Mouse (Mus musculus) testis, adult 2 months (tissue): ENCODE results near the gene Ddx39. TPM values are rescaled to one million over a fixed set of nuclear protein-coding genes. Genes with fewer than 3 reads are reported as not detected.

Experiments used
- H3K27ac ChIP-seq: fragments of 200-500 bp; 2 replicates; pipeline ENCODE4 v1.5.1; 2012; ENCODE audit warnings: low read depth, low read length; ENCODE audit not compliant: control insufficient read depth, insufficient read depth
- H3K27me3 ChIP-seq: fragments of 200-500 bp; 2 replicates; pipeline ENCODE4 v1.6.1; 2012; ENCODE audit warnings: mild to moderate bottlenecking, low read length, moderate library complexity; ENCODE audit not compliant: control insufficient read depth, insufficient read depth
- H3K36me3 ChIP-seq: fragments of 200-500 bp; 2 replicates; pipeline ENCODE4 v1.6.1; 2012; ENCODE audit warnings: mild to moderate bottlenecking, low read length; ENCODE audit not compliant: control insufficient read depth, insufficient read depth
- H3K4me1 ChIP-seq: fragments of 200-500 bp; 2 replicates; pipeline ENCODE4 v1.6.1; 2012; ENCODE audit warnings: low read length; ENCODE audit not compliant: control insufficient read depth, insufficient read depth
- H3K4me3 ChIP-seq: fragments of 200-500 bp; 2 replicates; pipeline ENCODE4 v1.5.1; 2012; ENCODE audit warnings: low read depth, mild to moderate bottlenecking, low read length, moderate library complexity, mixed read lengths; ENCODE audit not compliant: control insufficient read depth
- CTCF ChIP-seq: fragments of 200-500 bp; IDR thresholded peaks from 2 replicates; pipeline ENCODE4 v1.5.1; 2012; ENCODE audit warnings: low read depth, mild to moderate bottlenecking, inconsistent platforms, low read length, moderate library complexity; ENCODE audit not compliant: control insufficient read depth, insufficient read depth, insufficient replicate concordance
- POLR2A ChIP-seq: fragments of 200-500 bp; IDR thresholded peaks from 2 replicates; pipeline ENCODE4 v1.6.1; 2012; ENCODE audit warnings: low read depth, mild to moderate bottlenecking, inconsistent platforms, low read length, moderate library complexity; ENCODE audit not compliant: control insufficient read depth
- polyA plus RNA-seq: library from polyadenylated mRNA; depleted of rRNA; stranded (reverse); fragments of >200 nt; gene quantifications from 2 replicates; pipeline ENCODE4 v1.2.3, GENCODE M21; 2012

Gene Ddx39
- polyA plus RNA-seq, 1 experiment = 105 TPM

DNA sequence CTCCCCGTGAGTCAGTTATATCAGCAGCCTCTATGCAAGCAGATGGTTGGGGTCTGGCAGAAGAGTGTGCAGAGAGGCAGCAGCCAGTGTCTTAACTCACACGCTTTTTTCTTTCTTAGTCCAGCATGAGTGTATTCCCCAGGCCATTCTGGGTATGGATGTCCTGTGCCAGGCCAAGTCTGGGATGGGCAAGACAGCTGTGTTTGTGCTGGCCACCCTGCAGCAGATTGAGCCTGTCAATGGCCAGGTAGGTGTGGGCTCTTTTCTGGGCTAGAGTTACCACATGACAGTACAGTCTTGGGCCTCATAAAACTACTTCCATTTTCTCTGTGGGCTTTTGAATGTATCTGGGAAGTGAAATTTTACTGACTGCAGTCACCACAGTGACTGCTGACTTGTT is 4.7 kb downstream of the Ddx39 start:
- TF ChIP-seq CTCF = no peak
- TF ChIP-seq POLR2A = no peak
- Histone ChIP-seq H3K4me1 (peaks cover 2% of the 10 kb centered on the region; the same call in 1 of the 2 replicates), H3K27ac (no peak overlapping the region), H3K27me3 (no peaks in the 10 kb centered on the region), H3K36me3 (peaks cover 2% of the 10 kb centered on the region; the same call in 1 of the 2 replicates), H3K4me3 (no peak overlapping the region)

DNA sequence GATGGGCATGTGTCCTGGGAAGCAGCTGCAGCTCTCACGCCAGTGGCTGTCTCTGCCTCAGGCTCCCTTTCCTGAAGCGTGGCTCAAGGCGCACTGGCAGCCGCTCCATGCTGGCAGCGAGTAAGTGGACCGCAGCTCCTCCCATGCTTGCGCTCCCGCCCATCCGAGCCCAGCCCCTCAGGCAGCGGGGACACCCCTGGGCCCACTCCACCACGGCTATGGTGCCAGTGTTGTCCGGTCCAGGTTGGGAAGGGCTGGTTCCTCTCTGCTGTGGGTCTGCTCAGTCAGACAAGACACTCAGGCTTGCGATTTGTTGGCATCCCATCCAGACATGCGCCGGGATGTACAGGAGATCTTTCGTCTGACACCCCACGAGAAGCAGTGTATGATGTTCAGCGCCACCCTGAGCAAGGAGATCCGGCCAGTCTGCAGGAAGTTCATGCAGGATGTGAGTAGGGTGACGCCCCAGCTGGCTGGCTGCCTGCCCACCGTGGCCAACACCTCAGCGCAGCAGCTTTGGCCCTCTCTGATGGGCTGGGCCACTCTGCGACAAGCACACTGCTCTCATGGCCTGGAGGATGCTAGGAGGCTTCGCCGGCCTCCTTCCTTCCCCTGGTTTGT is 6.5 kb downstream of the Ddx39 start:
- Histone ChIP-seq H3K27ac (no peak overlapping the region), H3K4me3 (no peak overlapping the region), H3K4me1 (peaks cover 2% of the 10 kb centered on the region), H3K27me3 (no peaks in the 10 kb centered on the region), H3K36me3 (peaks cover 2% of the 10 kb centered on the region; the same call in 1 of the 2 replicates)
- TF ChIP-seq POLR2A = no peak
- no peak for TF ChIP-seq CTCF

DNA sequence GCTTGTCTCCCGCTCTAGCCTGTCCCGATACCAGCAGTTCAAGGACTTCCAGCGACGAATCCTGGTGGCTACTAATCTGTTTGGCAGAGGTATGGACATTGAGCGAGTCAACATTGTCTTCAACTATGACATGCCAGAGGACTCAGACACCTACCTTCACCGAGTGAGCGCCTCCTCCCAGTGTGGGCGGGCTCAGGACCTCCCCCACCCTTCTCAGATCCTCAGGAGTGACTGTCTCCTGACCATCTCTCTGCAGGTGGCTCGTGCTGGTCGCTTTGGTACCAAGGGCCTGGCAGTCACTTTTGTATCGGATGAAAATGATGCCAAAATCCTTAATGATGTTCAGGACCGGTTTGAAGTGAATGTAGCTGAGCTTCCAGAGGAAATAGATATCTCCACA is 7.7 kb downstream of the Ddx39 start:
- Histone ChIP-seq H3K36me3 (peaks cover 2% of the 10 kb centered on the region; the same call in 1 of the 2 replicates), H3K4me1 (no peaks in the 10 kb centered on the region; the same call in 1 of the 2 replicates), H3K4me3 (no peak overlapping the region), H3K27ac (no peak overlapping the region), H3K27me3 (no peaks in the 10 kb centered on the region)
- TF ChIP-seq POLR2A = no peak
- no peak for TF ChIP-seq CTCF

DNA sequence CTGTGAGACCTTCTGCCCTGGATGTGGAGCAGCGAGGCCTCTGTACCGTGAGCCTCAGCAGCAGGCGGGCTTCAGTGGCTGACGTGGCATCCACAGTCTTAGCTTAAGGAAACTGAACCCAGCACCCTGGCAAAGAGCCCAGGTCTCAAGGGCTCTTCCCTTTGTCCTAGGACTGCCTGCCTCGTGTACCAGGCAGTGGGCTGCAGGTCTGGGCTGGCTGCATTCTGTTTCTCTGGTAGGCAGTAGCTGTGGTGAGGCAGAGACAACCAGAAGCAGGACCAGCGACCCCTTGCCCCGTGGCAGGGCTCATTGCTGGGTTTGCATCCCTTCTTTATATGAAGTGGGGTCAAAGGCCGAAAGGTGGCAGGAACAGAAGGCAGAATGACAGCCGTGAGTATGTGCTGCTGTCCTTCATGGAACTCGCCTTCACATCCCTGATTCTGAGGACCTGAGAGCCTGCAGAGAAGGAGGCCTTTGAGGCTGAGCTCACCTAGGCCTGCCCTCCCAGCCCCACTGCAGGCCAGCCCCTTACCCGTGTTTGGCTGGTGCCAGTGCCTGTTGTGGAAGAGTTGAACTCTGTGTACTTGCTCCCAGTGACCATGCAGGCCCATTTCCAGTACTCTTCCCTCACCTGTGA is 8.6 kb downstream of the Ddx39 start:
- TF ChIP-seq POLR2A (no peak), CTCF (no peak)
- H3K4me1 ChIP-seq = no peaks in the 10 kb centered on the region; the same call in 1 of the 2 replicates
- no peaks in the 10 kb centered on the region for H3K27me3 ChIP-seq
- no peak overlapping the region for H3K4me3 ChIP-seq
- peaks cover 2% of the 10 kb centered on the region; the same call in 1 of the 2 replicates for H3K36me3 ChIP-seq
- H3K27ac ChIP-seq = no peak overlapping the region

DNA sequence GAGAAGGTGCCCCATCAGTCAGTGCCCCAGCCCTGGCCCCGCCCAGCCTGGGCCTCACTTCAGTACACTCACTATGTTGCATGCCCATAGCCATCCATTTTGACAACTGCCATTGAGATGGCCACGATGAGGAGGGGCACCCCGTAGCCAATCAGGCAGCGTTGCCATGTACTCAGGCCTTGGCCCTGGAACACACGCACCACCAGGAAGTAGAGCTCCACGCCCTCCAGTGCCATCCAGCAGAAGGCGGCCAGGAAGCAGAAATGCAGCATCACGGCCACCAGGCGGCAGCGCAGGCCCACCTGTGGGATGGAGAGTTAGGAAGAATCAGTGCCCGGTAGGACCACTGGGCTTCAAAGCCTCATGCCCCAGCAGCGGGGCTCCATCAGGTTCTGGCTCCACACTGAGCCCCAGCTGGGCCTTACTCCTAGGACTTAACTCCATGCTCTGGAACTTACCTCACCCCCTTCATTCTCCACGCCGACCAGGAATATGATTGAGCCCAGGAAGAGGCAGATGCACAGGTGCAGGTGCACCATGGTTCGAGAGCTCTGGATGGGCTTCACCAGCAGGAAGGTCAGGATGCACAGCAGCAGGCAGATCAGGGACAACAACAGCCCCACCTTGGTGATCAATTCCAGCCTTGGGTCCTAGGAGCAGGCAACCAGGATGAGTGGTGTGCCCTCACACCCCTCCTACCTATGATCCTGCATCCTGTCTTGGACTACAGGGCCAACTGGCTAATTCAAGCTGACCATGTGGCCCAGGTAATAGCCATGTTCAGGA is 9.9 kb downstream of the Ddx39 start:
- Histone ChIP-seq H3K27me3 (no peaks in the 10 kb centered on the region), H3K27ac (no peak overlapping the region), H3K4me3 (no peak overlapping the region), H3K4me1 (no peaks in the 10 kb centered on the region; the same call in 1 of the 2 replicates), H3K36me3 (peaks cover 2% of the 10 kb centered on the region; the same call in 1 of the 2 replicates)
- TF ChIP-seq CTCF (peak; percentile 68; the same call in 1 of the 2 replicates), POLR2A (no peak; the same call in 1 of the 2 replicates)

DNA sequence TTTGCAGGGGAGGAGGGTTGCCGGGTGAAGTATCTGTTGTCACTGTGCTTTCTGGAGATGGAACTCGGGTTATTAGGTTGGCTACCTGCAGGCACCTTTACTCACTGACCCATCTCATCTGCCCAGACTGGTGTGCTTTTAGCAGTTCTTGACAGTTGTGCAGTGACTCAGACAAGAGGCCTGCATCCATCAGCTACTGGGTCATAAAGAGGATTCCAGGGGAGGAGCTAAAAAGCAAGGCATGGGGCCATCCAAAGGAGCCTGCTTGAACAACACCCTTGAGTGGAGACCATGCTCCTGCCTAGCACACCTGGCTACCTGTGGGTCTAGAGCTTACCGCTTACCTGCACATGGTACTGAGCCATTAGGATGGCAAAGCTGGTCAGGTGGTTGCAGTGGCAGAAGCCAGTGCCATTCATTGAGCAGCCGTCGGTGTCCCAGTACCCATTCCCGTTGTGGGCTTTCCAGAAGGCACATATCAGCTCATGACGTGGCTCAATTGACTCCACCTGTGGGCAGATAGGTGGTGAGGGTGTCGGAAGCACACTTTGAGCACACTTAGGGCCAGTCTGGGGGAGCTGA is 10.6 kb downstream of the Ddx39 start:
- Histone ChIP-seq H3K4me1 (no peaks in the 10 kb centered on the region; the same call in 1 of the 2 replicates), H3K36me3 (peaks cover 2% of the 10 kb centered on the region; the same call in 1 of the 2 replicates), H3K4me3 (no peak overlapping the region), H3K27me3 (no peaks in the 10 kb centered on the region), H3K27ac (no peak overlapping the region)
- TF ChIP-seq CTCF = no peak
- no peak for TF ChIP-seq POLR2A
